Mouse (Mus musculus) testis, postnatal 14 days (tissue): ENCODE data around the gene Eaf2.
A peak's percentile ranks its signal among the peaks of the same experiment; 100 is the strongest.

ENCODE experiments used
- DNase-seq: peaks from one replicate; pipeline ENCODE4 v3.0.0; 2021; ENCODE audit warnings: low spot score

The Eaf2 gene

DNA sequence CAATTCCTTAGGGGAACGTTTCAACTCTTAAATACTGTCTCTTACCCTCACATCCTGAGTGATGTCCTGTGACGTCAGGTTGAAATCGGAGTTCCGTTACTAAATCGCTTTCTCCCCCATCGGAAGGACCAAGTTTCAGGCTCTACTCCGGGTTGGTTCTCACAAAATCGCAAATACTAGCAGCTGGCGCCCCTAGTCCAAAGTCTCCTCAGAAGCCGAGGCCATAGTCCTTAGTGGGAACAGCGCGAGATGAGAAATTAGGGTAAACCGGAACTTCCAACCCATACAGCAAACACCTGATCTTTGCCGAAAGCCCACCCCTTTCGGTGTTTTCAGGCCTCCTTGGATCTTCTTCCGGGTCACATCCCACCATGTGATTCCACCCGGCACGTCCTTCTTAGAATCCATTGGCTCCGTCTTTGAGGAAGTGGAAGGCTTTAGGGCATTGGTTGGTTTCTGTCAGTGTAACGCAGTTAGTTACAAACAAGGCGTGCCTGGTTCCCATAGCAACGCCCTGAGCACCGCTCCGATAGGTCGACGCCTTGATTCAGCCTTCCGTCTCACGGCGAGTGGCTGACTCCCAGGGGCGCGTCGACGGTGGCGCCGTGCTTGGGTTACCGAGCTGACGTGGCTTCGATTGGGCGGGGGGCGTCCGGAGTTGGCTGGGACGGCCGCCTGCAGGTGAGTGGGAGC, at the start of gene Eaf2, which contains the start of gene Golgb1:
TSS of gene Eaf2 (minus strand) at position 421 of the 693 bp plus-strand sequence.
TSS of gene Golgb1 (plus strand) at position 558 of the 693 bp plus-strand sequence.
- peak; percentile 98 for DNase-seq

- no peak for DNase-seq
These were observed 49.5 kb upstream of the Eaf2 start for GRCm38 (mm10) chr16:36924312-36924711.

GRCm38 (mm10) chr16:36921980-36922379, 47.2 kb upstream of the Eaf2 start:
- DNase-seq, result no peak

- DNase-seq, result no peak
These were observed 46.3 kb upstream of the Eaf2 start for GRCm38 (mm10) chr16:36921067-36921613.

DNA sequence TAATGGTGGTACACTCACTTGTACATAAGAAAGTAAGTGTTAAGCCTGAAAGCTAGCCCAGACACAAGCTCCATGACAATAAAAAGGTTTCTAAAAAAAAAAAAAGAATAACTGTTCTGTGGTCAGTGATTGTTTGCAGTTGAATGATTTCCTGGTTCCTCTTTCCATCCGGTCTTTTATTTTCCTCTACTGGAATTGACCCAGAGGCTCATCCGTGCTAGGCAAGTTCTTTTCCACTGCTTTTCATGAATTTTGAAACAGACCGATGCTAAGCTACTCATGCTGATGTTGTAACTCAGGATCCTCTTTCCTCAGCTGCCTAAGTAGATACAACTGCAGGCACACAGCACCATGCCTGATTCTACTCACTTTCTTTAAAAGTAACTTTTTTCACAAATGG, 45.6 kb upstream of the Eaf2 start:
- no peak for DNase-seq

DNA sequence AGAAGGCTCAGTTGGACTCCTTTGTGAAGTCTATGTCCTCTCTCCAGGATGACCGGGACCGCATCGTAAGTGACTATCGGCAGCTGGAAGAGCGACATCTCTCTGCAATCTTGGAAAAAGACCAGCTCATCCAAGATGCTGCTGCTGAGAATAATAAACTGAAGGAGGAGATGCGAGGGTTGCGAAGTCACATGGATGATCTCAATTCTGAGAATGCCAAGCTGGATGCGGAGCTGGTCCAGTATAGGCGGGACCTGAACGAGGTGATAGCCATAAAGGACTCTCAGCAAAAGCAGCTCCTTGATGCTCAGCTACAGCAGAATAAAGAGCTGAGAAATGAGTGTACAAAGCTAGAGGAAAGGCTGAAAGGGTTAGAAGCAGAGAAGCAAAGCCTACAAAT, 43.7 kb upstream of the Eaf2 start:
- no peak for DNase-seq

- DNase-seq, result no peak
These were observed 39.4 kb upstream of the Eaf2 start for GRCm38 (mm10) chr16:36914195-36914594.

GRCm38 (mm10) chr16:36912311-36912710, 37.5 kb upstream of the Eaf2 start:
- DNase-seq, result no peak

GRCm38 (mm10) chr16:36911909-36912308, 37.1 kb upstream of the Eaf2 start:
- DNase-seq, result no peak

DNA sequence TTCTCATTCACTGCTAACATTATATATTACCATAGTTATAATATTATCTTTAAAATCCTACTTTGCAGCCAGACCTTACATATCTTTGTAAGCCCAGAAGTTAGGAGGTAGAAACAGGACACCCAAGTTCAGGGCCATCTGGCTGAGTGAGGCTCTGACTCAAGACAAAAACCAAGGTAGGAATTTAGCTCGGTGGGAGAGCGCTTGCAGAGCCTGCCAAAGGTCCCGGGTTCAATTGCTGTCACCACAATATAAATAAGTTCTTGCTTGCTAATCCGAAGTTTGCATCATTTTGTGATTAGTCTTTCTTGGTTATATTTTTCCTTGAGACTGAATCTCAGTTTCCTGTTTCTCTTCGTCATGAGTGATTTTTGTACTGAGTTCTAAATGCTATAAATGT, 28.4 kb upstream of the Eaf2 start:
- no peak for DNase-seq

DNA sequence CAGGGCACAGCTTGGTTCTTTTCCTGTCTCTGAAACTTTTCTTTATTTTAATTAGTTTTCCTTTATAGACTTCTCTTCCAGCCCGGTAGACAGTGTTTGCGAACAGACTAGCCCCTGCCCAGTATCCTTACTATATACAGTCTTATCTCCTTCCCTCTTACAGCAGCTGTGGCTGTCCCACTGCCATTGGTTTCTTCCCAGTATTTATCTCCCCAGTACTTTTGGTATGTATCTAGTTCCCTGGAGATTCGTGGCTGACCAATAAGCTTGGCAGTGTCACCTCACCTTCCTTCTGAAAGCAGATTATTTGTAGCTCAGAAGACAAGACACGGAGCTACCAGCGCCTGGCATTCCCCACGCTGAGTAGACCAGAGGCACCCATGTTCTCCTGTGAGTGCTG, 21.9 kb upstream of the Eaf2 start:
- DNase-seq, result no peak

DNA sequence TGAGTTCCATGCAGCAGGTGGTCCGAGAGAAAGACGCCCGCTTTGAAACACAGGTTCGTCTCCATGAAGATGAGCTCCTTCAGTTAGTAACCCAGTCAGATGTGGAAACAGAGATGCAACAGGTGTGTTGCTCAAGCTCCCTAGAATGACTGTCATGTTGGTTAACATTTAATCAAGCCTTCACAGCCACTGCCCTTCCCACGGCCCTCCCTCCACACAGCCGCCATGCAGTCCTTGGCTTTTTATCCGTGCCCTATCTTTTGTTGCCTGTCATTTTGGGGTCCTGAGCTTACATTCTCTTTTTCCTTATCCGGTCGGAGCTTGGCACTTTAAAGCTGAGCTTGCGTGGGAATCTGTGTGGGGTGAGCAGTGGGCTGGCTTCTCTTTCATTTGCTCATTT, 18.5 kb upstream of the Eaf2 start:
- DNase-seq, result no peak

- DNase-seq, result no peak
These were observed 16.6 kb upstream of the Eaf2 start for GRCm38 (mm10) chr16:36891415-36891814.

DNA sequence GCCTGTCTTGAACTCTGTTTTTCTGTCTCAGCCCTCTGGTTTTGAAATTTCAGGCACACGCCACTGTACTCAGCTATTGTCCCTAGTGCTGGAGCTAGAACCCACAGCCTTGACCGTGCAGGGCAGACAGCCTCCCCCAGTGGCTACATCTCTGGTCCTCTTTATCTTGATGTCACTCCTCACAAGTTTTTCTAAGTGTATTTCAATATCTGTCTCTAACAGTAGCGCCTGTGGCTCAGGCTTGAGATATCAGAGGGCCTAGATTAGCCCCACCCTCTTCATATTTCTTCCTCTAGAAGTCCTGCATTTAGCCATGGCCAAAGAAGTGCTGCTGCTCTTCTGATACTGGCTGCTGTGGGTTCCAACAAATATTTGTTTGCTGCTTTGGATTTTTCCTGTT, 15.8 kb upstream of the Eaf2 start:
- no peak for DNase-seq

GRCm38 (mm10) chr16:36887546-36887945, 12.7 kb upstream of the Eaf2 start:
- peak; percentile 40 for DNase-seq

GRCm38 (mm10) chr16:36885912-36886311, 11.1 kb upstream of the Eaf2 start:
- no peak for DNase-seq

DNA sequence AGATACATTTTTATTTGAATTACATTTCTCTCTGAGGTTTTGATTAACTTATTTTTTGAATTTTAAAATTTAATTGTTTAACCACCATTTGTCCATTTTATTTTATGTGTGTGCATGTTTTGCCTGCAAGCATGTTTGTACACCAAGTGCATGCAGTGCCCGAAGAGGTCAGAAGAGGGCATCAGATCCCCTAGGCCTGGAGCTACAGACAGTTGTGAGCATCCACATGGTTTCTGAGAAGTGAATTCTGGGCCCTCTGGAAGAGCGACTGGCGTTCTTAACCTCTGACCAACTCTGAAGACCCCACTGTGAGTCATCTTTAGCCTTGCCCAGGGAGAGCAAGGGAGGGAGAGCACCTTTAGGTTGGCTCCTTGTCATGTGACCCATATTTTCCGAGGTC, 10.1 kb upstream of the Eaf2 start:
- no peak for DNase-seq

DNA sequence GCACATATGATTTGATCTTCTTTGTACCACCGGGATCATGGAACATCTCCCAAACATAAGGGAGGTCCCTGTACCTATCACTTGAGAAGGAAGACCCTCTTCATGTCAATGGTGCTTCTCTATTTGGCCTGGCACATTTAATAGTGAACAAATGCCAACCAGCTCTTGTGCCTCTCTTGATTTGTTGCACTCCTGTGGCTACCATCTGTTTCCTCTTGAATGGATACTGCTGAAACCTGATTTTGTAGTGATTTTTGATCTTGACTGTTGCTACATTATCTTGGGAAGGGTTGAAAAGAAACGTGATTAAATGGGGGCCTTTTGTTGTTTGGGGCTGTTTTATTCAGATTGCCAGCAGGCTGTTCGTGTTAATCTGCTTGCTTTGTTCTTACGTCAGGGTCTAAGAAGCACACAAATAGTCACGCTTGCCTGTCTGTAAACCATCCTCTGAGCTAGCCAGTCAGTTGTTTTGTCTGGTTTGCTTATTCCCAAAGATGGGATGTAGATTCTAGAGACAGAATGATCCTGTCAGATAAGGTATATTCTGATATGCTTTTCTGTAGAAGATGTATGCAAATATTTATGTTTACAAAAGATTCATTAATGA, 8.0 kb upstream of the Eaf2 start:
- DNase-seq, result no peak

- DNase-seq, result no peak
These were observed 2.5 kb upstream of the Eaf2 start for GRCm38 (mm10) chr16:36877316-36877715.

DNA sequence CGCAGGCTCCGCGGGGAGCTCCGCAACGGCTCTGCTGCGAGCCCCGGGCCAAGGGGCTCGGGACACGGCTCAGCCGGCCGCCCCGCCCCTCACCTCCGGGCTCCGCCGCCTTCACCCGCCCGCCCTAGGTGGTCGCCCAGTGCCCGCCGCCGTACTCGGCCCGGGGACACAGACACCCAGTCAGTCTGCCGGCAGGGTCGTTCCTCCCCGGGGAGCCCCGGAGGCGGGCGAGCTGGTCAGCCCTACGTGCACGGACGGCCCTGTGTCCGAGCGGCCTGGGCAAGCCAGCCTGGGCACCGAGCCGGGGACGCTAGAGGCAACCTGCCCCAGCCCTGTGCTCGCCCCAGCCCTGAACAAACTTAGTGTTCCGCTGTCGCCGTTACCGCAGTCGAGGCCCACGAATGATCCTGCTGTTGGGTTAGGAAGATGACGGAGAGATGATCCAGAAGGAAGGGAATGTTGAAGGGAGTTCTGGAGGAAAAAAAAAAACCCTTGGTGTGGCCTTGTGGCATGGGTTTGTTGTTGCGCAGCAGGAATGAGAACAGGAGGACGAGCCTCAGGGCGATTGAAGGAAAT, 561 bp upstream of the Eaf2 start:
- DNase-seq, result no peak

- no peak for DNase-seq
These were observed 5.4 kb downstream of the Eaf2 start for GRCm38 (mm10) chr16:36869442-36869841.

- DNase-seq, result no peak
These were observed 11.2 kb downstream of the Eaf2 start for GRCm38 (mm10) chr16:36863585-36863984.

- no peak for DNase-seq
These were observed 23.6 kb downstream of the Eaf2 start for GRCm38 (mm10) chr16:36851202-36851601.
